Mouse (Mus musculus) erythroblast, embryonic 14.5 days (primary cell): ENCODE data around the gene Prpf40b.

Experiments
- GATA1 ChIP-seq: IDR thresholded peaks from 2 replicates; pipeline ENCODE4 v1.6.1; 2012; ENCODE audit warnings: low read length, inconsistent platforms, mixed read lengths
- TAL1 ChIP-seq: IDR thresholded peaks from 3 replicates; pipeline ENCODE4 v1.6.1; 2012; ENCODE audit warnings: low read length, inconsistent platforms, mixed read lengths

- TF ChIP-seq GATA1 = no peak
- TF ChIP-seq TAL1 = no peak
Observed at GRCm38 (mm10) chr15:99253772-99254171, 41.1 kb upstream of the Prpf40b start.
